Mouse (Mus musculus) B cell, adult 62 days (primary cell): ENCODE data around the gene Gm2042. TPM values are rescaled to one million over a fixed set of nuclear protein-coding genes. Genes with fewer than 3 reads are reported as not detected.

Experiments
- total RNA-seq: library from RNA; stranded (reverse); gene quantifications from 4 replicates; pipeline ENCODE4 v1.2.4, GENCODE M21; 2023

Gm2042 gene
- total RNA-seq = not detected in 4 replicates

DNA sequence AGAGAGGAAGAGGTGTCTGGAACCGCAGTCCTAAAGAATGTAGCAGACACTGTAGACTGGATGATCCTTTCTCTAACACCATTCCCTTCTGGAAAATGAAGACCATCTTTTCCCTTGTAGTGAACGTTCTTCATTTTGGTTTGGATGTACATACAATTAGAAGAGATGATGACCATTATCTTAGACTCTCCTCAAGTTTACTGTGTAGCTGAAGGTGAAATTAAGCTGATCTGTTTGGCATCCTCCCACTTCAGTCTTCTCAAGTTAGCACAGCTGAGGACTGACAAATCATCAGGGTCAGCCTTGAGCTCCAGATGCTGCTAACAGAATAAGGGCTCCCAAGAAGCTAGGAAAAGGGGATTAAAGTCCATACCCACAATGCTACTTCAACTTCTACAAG, at the start of gene Gm2042:
TSS of gene Gm2042 (plus strand) at position 301 of the 400 bp plus-strand sequence.

DNA sequence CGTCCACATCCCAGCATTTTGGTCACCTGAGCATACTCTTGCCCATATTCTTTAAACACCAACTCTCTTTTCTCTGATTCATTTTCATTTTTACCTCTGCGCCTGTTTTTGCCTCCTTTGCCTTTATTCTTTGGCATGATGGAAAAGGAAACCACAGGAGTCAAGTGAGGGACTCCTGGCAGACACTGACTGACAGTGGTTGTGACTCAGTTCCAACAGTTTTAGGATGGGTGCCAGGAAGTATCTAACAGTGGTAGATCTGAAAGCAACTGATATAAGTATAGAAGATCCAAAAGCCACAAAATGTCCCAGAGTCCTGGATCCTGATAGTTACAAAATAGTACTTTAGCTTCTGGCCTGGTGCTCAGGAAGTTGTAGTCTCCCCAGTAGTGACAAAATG, 34.2 kb upstream of the Gm2042 start, which contains the start of gene Gm2035:
TSS of gene Gm2035 (minus strand) at position 137 of the 400 bp plus-strand sequence.

Other genes starting within 250 kb of the Gm2042 start
- gene Gm21319, start 178.3 kb upstream of the Gm2042 start, total RNA-seq = not detected in 4 replicates
- not detected in 4 replicates for gene Gm21936, start 158.6 kb upstream of the Gm2042 start, total RNA-seq
- gene BB287469, start 137.5 kb upstream of the Gm2042 start, total RNA-seq = not detected in 4 replicates
- not detected in 4 replicates for gene Gm2001, start 111.7 kb upstream of the Gm2042 start, total RNA-seq
- gene Gm2016, start 80.0 kb upstream of the Gm2042 start, total RNA-seq = not detected in 4 replicates
- not detected in 4 replicates for gene Gm2022, start 58.7 kb upstream of the Gm2042 start, total RNA-seq
- not detected in 4 replicates for gene Gm2035, start 34.2 kb upstream of the Gm2042 start, total RNA-seq
- gene Gm2075, start 57.8 kb downstream of the Gm2042 start, total RNA-seq = not detected in 4 replicates
- gene Gm6803, start 64.7 kb downstream of the Gm2042 start, total RNA-seq = not detected in 4 replicates
- gene Gm2056, start 72.9 kb downstream of the Gm2042 start, total RNA-seq = not detected in 4 replicates
- gene Gm16368, start 129.6 kb downstream of the Gm2042 start, total RNA-seq = not detected in 4 replicates
- not detected in 4 replicates for gene Gm10436, start 228.0 kb downstream of the Gm2042 start, total RNA-seq